Mouse (Mus musculus) heart, embryonic 14.5 days (tissue): ENCODE measurements around the gene Trim30b. TPM values are rescaled to one million over a fixed set of nuclear protein-coding genes. Genes with fewer than 3 reads are reported as not detected.

Experiments used
- ATAC-seq: fragments of 200-750 bp; cut with Nextera tagmentation; 2 replicates; pipeline ENCODE4 v1.8.0; 2017; ENCODE audit warnings: low read depth, moderate TSS enrichment; ENCODE audit not compliant: insufficient number of reproducible peaks, insufficient read depth, low FRiP score
- H3K27ac ChIP-seq, 2 experiments: fragments of 200-500 bp in 1 of 2; fragments of 300-500 bp in 1 of 2; sonication (generic) in 1 of 2; replicated peaks in 1 of 2; 2 replicates each; pipeline ENCODE4 v1.5.1; 2012 to 2014; ENCODE audit warnings: low read depth in 2 of 2, low read length in 2 of 2, control low read depth in 1 of 2, mild to moderate bottlenecking in 1 of 2, mixed read lengths in 1 of 2; ENCODE audit not compliant: control insufficient read depth in 1 of 2, insufficient read depth in 1 of 2
- H3K27me3 ChIP-seq: fragments of 300-500 bp; sonication (generic); 2 replicates; pipeline ENCODE4 v1.6.1; 2014; ENCODE audit warnings: mild to moderate bottlenecking, low read length, control low read depth; ENCODE audit not compliant: control insufficient read depth, insufficient read depth
- H3K36me3 ChIP-seq: fragments of 300-500 bp; sonication (generic); 2 replicates; pipeline ENCODE4 v1.6.1; 2014; ENCODE audit warnings: mild to moderate bottlenecking, control low read depth, low read length, mixed read lengths; ENCODE audit not compliant: control insufficient read depth, insufficient read depth
- H3K4me1 ChIP-seq, 2 experiments: fragments of 200-500 bp in 1 of 2; fragments of 300-500 bp in 1 of 2; sonication (generic) in 1 of 2; 2 replicates each; pipeline ENCODE4 v1.6.1; 2012 to 2014; ENCODE audit warnings: low read length in 2 of 2, control low read depth in 1 of 2, mixed read lengths in 1 of 2; ENCODE audit not compliant: control insufficient read depth in 2 of 2, insufficient read depth in 2 of 2
- H3K4me2 ChIP-seq: fragments of 300-500 bp; sonication (generic); 2 replicates; pipeline ENCODE4 v1.6.1; 2014; ENCODE audit warnings: mild to moderate bottlenecking, low read length
- H3K4me3 ChIP-seq, 2 experiments: fragments of 200-500 bp in 1 of 2; fragments of 300-500 bp in 1 of 2; sonication (generic) in 1 of 2; 2 replicates each; pipeline ENCODE4 v1.5.1; 2012 to 2014; ENCODE audit warnings: low read length in 2 of 2, mild to moderate bottlenecking in 2 of 2, control low read depth in 1 of 2, low read depth in 1 of 2, moderate library complexity in 1 of 2; ENCODE audit not compliant: control insufficient read depth in 1 of 2, insufficient read depth in 1 of 2
- H3K9ac ChIP-seq: fragments of 300-500 bp; sonication (generic); 2 replicates; pipeline ENCODE4 v1.6.1; 2014; ENCODE audit warnings: mild to moderate bottlenecking, low read length
- H3K9me3 ChIP-seq: fragments of 300-500 bp; sonication (generic); 2 replicates; pipeline ENCODE4 v1.6.1; 2016; ENCODE audit warnings: low read length, control low read depth; ENCODE audit not compliant: control insufficient read depth
- WGBS: fragments of 180-500 bp; shearing (Covaris S2); extraction: QIAGEN DNeasy Blood & Tissue Kit; methylation state at CpG from one replicate; pipeline ENCODE4 v1.1.7; 2014; 5-methylcytosine and 5-hydroxymethylcytosine counted together
- polyA plus RNA-seq: library from polyadenylated mRNA; unstranded; fragments of >200 nt; fragmentation: Nextera tagmentation; extraction: Ambion mirVana; gene quantifications from 2 replicates; pipeline ENCODE4 v1.2.1, GENCODE M21; 2014

Gene Trim30b
- not detected in 2 replicates for polyA plus RNA-seq

DNA sequence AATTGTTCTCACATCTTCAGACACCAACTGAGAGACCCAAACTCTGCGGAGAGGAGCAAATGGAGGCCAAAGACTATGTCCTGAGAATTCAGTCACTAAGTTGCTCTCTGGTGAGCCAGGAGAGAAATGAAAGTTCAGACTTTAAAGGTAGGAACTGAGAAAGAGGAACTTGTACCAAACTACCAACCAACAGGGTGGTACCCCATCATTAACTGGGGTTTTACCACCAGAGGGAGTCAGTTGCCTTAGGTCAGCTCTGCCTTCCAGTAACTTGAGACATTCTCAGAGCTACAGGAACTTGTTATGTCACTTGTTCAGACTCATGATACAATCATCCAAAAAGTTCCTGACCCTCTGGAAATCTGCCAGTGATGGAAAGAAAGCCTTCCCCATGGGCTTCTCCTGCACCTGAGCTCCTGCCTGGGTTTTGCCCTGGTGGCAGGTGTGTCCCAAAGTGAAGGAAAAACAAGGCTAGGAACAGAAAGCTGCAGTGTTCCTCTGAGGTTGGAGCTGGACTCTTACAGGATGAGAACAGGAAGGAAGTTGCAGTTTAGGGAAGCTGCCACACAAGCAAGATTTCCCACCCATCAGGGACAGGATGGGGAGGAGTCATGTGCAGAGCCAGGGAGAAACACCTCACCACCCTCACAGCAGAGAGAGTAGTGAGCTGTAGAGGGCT is at the start of gene Trim30b:
Trim30b (minus strand) TSS at position 149 of the 679 bp plus-strand sequence.
- 72% methylated on average over 1 of the region's 1 CpGs for WGBS
- H3K27ac ChIP-seq: no peak within 1 kb of the TSS

DNA sequence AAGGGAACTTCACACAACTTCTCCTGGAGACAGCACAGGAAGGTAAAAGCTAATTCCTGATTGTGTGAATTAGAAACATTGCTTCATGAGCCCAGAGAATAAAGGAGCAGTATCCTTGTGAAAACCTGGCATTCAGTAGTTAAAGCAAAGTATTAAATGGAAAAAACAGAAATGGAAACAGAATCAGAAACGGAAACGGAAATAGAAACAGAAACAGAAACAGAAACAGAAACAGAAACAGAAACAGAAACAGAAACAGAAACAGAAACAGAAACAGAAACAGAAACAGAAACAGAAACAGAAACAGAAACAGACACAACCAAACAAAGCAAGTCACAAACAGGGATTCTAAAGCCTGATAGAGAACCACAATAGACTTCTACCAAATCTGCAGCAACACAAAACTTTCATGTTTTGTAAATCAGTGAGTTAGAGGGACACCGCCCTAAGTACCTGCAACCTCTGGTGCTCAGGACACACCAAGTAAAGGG is 34.8 kb upstream of the Trim30b start:
- WGBS: 83% methylated on average over 3 of the region's 3 CpGs
- ATAC-seq: no peak
- no peaks in the 10 kb centered on the region for H3K4me1 ChIP-seq
- H3K27me3 ChIP-seq: no peaks in the 10 kb centered on the region
- no peak overlapping the region for H3K4me2 ChIP-seq
- H3K9ac ChIP-seq: no peak overlapping the region
- no peaks in the 10 kb centered on the region for H3K36me3 ChIP-seq
- H3K27ac ChIP-seq: no peak overlapping the region
- H3K9me3 ChIP-seq: no peaks in the 10 kb centered on the region
- H3K4me3 ChIP-seq: no peak overlapping the region

More for the DNA sequence above, at the start of gene Trim30b:
- Histone ChIP-seq H3K27me3 (no peaks in the 10 kb centered on the region), H3K9me3 (no peaks in the 10 kb centered on the region), H3K9ac (no peak within 1 kb of the TSS), H3K4me1 (no peaks in the 10 kb centered on the region), H3K4me2 (no peak within 1 kb of the TSS), H3K36me3 (no peaks in the 10 kb centered on the region), H3K4me3 (no peak within 1 kb of the TSS)
- ATAC-seq: no peak

- no peak overlapping the region for H3K4me3 ChIP-seq
- no peaks in the 10 kb centered on the region for H3K9me3 ChIP-seq
- H3K9ac ChIP-seq: no peak overlapping the region
- H3K4me2 ChIP-seq: no peak overlapping the region
- no peak overlapping the region for H3K27ac ChIP-seq
- no peaks in the 10 kb centered on the region for H3K27me3 ChIP-seq
- no peaks in the 10 kb centered on the region for H3K36me3 ChIP-seq
- ATAC-seq: no peak
- H3K4me1 ChIP-seq: no peaks in the 10 kb centered on the region
These were observed 31.5 kb upstream of the Trim30b start for GRCm38 (mm10) chr7:104401140-104401539.

- WGBS: 76% methylated on average over 1 of the region's 1 CpGs
- no peak for ATAC-seq
- no peaks in the 10 kb centered on the region for H3K36me3 ChIP-seq
These were observed 31.0 kb upstream of the Trim30b start, which contains the start of gene Trim30c for GRCm38 (mm10) chr7:104400698-104401097. TSS of gene Trim30c (minus strand) at chr7:104400837.

DNA sequence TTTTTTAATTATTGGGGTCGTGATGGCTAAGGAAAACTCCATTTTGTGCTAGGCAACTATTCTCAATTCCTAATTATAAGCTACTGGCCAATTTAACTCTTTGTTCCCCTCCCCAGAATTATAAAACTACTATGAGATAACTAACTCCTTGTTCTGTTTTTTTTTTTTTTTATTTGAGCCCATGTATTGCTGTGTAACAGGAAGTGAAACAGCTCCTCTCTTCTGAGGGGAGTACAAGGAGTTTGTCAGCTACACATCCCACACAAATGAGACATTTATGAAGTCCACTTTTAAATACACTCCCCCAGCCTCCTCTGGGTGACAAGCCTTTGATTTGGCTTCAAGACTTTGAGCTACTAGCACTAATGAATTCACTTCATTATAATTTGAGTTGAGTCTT is 28.8 kb upstream of the Trim30b start:
- H3K27me3 ChIP-seq: no peaks in the 10 kb centered on the region
- no peaks in the 10 kb centered on the region for H3K9me3 ChIP-seq
- no peak overlapping the region for H3K4me2 ChIP-seq
- no peaks in the 10 kb centered on the region for H3K4me1 ChIP-seq
- WGBS: 70% methylated on average over 1 of the region's 1 CpGs
- no peak overlapping the region for H3K9ac ChIP-seq
- no peak overlapping the region for H3K4me3 ChIP-seq
- H3K27ac ChIP-seq: no peak overlapping the region
- no peaks in the 10 kb centered on the region for H3K36me3 ChIP-seq
- no peak for ATAC-seq

More at GRCm38 (mm10) chr7:104400698-104401097, 31.0 kb upstream of the Trim30b start, which contains the start of gene Trim30c:
- Histone ChIP-seq H3K27me3 (no peaks in the 10 kb centered on the region), H3K27ac (no peak within 1 kb of the TSS), H3K9ac (no peak within 1 kb of the TSS), H3K4me1 (no peaks in the 10 kb centered on the region), H3K4me2 (no peak within 1 kb of the TSS), H3K4me3 (no peak within 1 kb of the TSS), H3K9me3 (no peaks in the 10 kb centered on the region)

DNA sequence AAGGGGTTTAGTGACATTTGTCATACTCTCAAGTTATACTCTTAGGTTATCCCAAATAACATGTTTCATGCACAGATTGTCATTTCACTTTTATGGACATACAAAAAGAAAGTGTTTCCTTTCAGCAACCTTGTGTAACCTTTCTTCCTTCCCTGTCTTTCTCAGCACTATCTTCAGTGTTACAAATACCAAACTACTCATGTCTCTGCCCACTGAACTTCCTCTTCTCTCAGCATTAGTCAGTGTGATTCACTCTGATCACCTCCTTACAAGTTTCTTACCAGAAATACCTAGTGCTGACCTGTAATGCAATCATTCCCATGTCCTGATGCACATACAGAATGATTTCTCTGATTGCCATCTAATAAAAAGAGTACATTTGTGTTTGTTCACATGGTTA is 3.3 kb downstream of the Trim30b start:
- H3K4me2 ChIP-seq: no peak overlapping the region
- no peaks in the 10 kb centered on the region for H3K36me3 ChIP-seq
- no peak overlapping the region for H3K4me3 ChIP-seq
- H3K4me1 ChIP-seq: no peaks in the 10 kb centered on the region
- no peaks in the 10 kb centered on the region for H3K27me3 ChIP-seq
- H3K9me3 ChIP-seq: no peaks in the 10 kb centered on the region
- H3K27ac ChIP-seq: no peak overlapping the region
- H3K9ac ChIP-seq: no peak overlapping the region
- no peak for ATAC-seq

DNA sequence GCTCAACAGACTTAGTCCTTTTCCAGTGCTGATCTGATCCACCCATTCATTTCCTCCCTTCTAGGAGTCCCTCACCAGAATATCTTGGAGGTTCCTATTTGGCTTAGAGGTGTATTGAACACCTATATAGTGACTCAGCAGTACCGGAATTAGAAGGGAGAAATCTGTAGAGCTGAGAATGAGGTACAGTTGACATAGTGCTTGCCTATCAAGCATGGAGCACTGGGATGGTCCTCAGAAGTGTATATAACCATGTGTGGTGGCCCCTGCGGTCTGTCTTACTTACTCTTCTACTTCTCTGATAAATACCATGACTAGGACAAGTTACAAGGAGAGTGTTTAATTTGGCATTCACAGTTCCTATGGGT is 16.1 kb downstream of the Trim30b start:
- no peaks in the 10 kb centered on the region for H3K27me3 ChIP-seq
- peak overlapping the region; percentile 33 to 73 for H3K27ac ChIP-seq
- H3K4me2 ChIP-seq: peak overlapping the region; percentile 46
- H3K9me3 ChIP-seq: no peaks in the 10 kb centered on the region
- H3K4me1 ChIP-seq: peaks cover 0 to 6% of the 10 kb centered on the region in 2 experiments; a peak in 2 of 4 replicates
- H3K9ac ChIP-seq: no peak overlapping the region
- 53% methylated on average over 2 of the region's 2 CpGs for WGBS
- peak; percentile 20; the same call in 1 of the 2 replicates for ATAC-seq
- peak overlapping the region; percentile 49 to 56; a peak in 2 of 4 replicates for H3K4me3 ChIP-seq
- no peaks in the 10 kb centered on the region for H3K36me3 ChIP-seq
